Mouse (Mus musculus): Measurements from ENCODE around the gene Large1. TPM values are rescaled to one million over a fixed set of nuclear protein-coding genes. Genes with fewer than 3 reads are reported as not detected.
"Not testable (repeated sequence)": the region's sequence is repeated elsewhere in the genome, so short reads cannot be mapped to it uniquely, and the experiment has no call there.

Gene Large1
- total RNA-seq, 2 experiments from 2014 or later, result 25.2 to 33.0 TPM

- no peak for DNase-seq (ENCODE audit: low spot score)
These were observed 50.4 kb downstream of the Large1 start for GRCm38 (mm10) chr8:73302947-73303346.

DNA sequence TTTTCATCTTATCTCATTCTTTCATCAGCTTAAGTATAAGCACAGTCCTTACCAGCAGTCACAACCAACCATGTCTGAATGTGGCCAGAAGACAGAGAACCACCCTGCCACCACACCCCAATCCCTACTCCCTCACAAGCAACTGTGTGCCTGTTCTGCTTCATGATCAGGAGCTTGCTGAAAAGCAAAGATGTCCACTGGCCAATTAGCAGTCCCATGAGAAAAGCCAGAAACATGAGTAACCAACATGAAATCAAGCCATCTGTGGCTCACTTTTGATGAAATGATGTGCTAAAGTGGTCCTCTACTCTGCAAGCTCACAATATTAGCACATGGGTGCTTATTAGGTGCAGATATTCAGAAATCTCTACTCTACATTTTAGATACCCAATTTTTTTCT lies 57.8 kb downstream of the Large1 start:
- DNase-seq (ENCODE audit: low spot score), result no peak

DNA sequence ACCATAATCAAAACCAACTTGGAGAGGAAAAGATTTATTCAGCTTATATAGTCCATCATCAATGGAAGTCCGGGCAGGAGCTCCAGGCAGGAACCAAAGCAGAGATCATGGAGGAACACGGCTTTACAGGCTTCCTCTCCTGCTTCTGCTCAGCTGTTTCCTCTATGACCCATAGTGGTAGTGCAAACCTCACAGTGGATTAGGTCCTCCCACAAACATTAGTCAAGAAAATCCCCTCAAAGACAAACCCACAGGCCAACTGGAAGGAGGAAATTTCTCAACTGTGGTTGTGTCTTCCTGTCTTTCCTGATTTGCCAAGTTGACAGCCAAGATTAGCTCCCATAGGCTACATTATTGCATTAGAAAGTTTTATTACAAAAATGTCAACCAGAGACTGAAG lies 59.7 kb downstream of the Large1 start:
- DNase-seq (ENCODE audit: low spot score), result no peak

DNA sequence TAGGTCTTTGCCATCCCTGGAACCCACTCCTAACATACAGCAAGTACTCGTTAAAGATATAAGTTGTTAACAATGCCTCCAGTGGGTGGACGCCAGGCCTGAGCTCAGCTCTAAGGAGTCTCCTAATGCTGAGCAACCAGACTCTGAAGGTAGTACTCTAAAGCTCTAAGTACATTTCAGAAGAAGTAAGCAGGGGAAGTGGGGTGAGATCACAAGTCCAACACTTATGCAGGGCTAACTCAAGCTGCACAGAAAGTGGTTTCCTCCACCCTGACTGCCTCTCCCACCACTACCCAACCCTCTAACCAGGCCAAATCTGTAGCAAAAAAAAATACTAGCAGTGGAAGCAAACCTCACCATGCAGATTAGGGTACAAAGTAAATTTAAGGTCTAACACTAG lies 61.7 kb downstream of the Large1 start:
- DNase-seq (ENCODE audit: low spot score), result no peak

DNA sequence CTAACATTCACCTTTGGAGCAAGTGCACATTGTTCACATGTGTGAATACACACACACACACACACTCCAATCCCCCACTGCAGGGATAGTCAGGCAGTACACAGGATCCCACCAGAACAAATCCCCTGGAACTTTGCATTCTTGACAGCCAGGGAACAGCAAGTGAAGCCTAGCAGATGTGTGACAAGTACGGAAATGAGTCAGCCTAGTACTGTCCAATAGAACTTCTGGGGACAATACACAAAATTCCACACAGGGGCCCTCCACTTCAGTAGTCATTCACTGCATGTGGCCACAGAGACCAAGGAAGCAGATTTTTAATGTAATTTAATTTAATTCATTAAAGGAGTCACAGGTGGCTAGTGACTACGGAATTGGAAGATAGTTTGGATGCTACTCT lies 62.7 kb downstream of the Large1 start:
- no peak for DNase-seq (ENCODE audit: low spot score)

DNA sequence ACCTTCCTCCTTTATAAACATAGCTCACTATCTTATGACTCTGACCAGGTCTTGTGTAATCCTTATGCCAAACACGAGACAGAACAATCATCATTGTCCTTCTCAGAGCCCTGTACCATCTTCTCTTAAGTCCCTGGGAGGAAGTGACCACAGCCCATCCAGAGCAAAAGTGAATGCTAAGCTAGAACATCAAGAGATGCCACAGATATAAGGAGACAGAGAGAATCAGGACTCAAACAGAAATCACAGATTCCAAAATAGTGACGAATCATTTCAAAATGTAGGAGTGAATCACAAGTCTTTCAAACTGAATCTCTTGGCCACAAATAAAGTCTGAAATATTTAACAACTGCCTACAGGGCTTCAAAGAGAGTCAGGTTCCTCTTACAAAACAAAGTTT lies 63.5 kb downstream of the Large1 start:
- DNase-seq (ENCODE audit: low spot score), result no peak

DNA sequence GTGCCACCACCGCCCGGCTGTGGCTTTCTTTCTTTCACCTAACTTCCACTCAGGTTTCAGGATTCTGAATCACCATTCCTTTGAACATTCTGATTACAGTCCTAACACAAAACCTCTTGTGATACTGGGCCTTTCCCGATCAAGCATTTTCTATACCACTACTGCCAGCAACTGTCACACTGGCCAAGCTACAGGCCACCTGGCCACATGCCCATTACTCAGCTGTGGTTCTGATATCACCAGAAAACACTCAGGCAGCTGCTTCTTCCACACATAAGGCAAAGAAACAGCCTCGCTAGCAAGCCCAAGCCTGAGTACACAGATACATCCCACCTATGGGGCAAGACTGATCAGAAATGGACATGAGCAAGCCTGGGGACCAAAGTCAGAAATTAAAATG lies 71.3 kb downstream of the Large1 start:
- DNase-seq (ENCODE audit: low spot score), result peak; percentile 21

DNA sequence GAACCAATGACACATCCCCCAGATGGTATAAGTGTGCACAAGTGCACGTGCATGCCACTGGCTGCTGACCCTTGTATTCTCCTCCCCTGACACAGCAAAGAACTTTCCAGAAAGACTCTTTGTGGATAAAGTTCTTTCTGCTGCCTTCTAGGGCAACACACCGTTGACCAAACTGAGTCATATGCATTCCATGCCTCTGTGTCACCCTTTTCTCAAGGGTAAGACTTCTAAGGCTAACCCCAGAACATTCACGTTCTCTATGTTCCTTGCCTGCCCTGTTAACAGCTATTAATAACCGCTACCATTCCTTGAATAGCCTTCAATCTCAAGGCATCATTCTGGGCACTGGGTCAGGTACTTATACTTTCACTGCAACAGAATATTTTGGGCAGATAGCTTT lies 77.3 kb downstream of the Large1 start:
- DNase-seq (ENCODE audit: low spot score), result no peak

GRCm38 (mm10) chr8:73275445-73275844 lies 77.9 kb downstream of the Large1 start:
- not testable (repeated sequence) for DNase-seq (ENCODE audit: low spot score)

DNA sequence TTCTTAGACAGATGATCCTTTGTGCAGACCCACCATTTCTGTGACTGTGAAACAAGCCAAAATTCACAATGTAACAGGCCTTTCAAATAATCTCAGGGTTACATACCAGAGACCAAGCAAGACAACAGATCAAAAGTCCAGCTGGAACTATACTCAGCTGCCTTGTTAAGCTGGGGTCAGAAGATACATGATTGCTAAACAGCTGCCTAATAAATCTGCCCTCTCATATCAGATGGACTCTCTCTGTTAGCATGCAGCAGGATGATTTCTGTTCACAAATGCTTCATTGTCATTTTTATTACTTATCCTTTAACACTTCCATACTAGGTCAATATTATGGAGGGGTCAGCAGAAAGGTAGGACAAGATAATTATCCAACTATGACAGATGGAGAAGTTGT lies 80.2 kb downstream of the Large1 start:
- DNase-seq (ENCODE audit: low spot score), result no peak

DNA sequence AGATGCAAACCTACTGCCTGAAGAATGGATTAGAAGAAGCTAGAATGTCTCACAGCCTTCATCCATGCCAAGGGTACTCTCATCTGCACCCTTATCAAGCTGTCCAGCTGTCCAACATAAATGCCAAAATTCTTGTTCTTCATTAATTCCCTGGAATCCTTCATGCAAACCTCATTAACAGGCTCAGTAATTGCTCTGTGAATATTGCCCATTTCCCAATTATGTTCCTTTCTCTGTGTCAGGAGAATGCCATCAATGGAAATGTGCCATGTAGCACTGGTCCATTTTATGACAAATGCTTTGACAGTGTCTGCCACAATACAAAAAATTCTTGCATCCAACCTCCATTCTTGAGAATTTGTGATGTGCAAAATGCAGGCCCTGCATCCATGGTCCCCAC lies 82.3 kb downstream of the Large1 start:
- DNase-seq (ENCODE audit: low spot score), result no peak

DNA sequence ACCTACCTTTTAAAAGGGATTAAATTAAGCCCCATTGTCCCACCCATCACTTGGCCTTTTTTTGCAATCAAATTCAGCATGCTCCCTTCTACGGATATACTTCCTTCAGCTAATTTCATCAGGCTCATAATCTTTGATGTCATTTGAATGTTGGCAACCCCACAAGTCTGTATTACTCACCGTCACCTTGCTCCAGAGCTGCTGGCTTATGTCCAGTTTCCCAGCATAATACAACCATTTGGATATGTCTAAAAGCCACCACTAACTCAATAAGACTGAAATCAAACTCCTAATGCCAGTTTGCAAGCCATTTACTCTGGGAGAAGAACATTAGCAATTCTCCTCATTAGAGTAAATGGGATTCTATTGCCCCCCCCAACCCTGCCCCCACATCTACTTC lies 95.4 kb downstream of the Large1 start:
- no peak for DNase-seq (ENCODE audit: low spot score)

GRCm38 (mm10) chr8:73244186-73244585 lies 109.2 kb downstream of the Large1 start:
- DNase-seq (ENCODE audit: low spot score), result no peak

DNA sequence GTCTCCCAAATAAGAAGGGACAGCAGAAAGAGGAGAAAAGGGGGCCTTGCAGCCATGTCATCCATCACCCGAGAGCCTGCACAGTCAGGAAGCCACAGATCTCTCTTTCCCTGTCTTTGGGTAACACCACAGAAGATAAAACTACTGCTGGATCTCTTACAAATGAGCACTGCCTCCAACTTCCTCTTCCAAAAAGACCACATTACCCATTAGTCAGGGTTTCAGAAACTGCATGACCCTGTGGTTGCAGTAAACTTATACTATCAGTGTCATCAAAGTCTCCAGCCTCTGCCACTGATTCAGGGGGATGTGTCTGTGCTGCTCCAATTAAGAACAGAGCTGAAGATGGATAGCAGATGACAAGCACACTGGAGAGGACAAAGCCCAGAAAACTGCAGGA lies 111.3 kb downstream of the Large1 start:
- DNase-seq (ENCODE audit: low spot score), result no peak

DNA sequence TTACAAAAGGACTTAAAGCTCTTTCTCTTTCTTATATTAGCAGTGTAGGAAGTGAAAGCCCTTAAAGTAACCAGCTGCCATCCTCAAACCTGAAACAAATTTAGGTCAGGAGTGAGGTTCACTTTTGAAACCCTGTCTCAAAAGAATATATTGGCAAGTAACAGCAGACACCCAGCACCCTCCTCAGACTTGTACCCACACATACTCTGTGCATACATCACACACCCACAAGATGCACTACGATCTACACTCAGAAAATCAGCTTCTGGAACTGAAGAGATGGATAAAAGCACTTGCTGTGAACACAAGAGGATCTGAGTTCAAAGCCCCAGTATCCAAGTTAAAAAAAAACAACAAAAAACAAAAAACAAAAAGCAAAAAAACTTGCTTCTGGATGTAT lies 119.1 kb downstream of the Large1 start:
- no peak for DNase-seq (ENCODE audit: low spot score)

GRCm38 (mm10) chr8:73233358-73234041 lies 119.8 kb downstream of the Large1 start:
- peak; percentile 59 for DNase-seq (ENCODE audit: low spot score)

DNA sequence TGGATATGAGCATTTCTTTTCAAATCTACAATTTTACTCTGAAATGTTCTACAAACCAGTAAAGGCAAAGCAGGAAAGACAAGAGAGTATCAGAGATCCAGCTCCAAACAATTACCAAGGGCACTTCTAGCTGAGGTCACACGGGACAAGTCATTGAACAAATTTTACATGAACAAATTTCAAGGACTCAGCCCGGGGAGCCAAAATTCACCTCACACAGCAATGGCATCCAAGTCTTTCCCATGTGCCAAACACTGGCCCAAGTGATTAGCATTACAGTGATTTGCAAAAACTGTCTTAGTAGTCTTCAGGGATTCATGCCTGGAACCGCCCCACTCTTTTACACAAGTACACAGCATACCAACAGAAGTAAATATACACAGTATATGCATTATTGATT lies 126.5 kb downstream of the Large1 start:
- DNase-seq (ENCODE audit: low spot score), result no peak

- peak; percentile 25 for DNase-seq (ENCODE audit: low spot score)
These were observed 127.7 kb downstream of the Large1 start for GRCm38 (mm10) chr8:73225654-73226053.

DNA sequence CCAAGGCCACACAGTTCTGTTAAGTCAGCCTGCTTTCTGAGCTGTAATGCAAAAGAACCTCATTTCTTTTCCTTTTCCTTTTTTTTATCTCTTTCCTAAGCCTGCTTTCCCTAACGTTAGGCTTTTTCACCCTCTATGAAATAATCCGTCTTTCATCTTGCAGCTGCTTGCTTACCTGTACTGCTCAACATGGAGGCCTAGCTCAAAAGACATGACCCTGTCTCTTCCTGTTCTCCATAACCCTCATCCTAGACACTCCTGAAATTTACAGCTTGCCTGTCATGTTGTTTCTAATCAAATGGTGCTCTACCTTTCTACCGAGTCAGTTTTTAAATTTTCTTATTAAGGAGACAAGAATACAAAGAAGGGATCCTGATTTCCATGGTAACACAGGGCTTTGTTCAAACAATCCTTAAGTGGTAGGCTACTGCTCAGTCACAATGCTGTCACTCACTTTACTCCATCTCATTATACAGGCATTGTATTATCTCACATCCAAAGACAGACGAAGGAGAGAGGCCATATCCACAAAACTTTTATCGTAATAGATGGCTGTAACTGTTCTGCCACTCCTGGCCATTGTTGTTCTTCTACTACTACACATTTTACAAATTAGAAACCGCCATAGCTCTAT lies 134.0 kb downstream of the Large1 start:
- no peak for DNase-seq (ENCODE audit: low spot score)

DNA sequence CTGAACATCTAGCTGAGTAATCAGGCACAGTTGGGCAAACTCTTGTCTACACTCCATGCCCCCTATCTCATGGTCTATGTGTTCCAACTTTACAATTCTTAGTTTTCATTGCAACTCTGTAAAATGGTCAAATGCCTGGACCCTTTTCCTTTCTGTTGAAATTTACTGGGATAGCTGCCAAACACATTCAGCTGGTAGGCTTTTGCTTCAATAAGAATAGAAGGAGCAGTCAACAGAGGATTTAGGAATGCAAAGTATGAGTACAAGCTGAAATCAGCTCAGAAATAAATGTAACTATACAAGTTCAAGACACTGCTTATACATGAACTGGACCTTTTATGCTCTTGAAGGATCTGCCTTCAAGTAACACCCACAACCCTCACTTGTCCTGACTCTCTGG lies 146.5 kb downstream of the Large1 start:
- no peak for DNase-seq (ENCODE audit: low spot score)

DNA sequence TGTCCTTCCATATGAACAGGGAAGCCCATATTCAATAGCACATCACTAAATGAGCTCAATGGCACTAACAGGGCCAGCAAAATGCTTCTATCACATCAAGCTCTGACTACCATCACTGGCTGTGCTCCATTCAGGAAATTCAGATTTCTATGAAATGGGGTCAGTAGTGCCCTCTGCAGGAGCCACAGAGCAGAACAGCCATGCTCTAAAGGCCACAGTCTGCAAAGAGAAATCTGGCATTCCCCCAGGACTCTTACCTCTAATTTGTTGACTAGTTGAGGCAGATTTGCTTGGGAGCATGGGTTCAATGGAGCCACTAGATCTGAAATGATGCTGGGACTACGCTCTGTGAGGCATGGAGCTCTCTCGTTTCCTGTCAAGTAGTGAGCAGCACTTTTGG lies 151.5 kb downstream of the Large1 start:
- peak; percentile 6 for DNase-seq (ENCODE audit: low spot score)

GRCm38 (mm10) chr8:73197714-73198113 lies 155.6 kb downstream of the Large1 start:
- no peak for DNase-seq (ENCODE audit: low spot score)

GRCm38 (mm10) chr8:73188684-73189083 lies 164.7 kb downstream of the Large1 start:
- no peak for DNase-seq (ENCODE audit: low spot score)

DNA sequence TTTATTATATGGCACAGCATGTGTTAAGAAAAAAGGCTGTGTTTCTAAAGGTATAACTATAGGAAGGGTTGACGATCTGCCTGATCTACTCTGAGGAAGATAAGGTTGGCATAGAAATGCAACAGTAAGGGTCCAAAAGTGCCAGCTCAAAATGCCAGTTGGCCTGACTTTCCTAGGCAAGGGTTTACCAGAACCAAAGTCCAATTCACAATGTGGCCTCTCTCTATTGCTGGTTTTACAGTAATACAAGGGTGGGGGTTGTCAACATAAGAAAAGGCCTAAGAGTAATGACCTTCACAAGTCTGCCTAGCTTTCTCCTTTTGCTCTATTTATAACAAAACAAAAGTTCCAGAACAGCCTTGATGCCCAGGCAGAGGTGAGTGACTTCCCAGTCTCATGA lies 166.0 kb downstream of the Large1 start:
- no peak for DNase-seq (ENCODE audit: low spot score)

Data from gastrocnemius, adult 18-20 months (tissue).